Mouse (Mus musculus): ENCODE results near the gene Lhpp.

Lhpp gene

DNA sequence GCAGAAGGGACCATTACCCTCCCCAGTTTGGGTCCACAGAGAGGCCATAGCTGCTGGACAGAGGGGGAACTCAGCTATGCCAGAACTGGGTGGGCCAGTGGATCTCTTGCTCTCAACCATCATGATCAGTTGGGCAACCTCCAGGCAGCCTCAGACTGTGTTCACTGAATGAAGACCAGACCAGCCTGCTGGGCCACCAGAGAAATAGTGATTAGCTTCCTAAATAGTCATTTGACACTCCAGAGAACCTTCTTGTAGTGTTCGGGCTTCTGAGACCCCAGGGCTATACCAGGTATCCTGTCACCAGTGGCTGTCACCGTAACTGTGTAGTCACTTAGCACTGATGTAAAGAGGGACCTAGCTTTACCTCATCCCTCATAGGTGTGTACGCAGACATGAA, 71.9 kb downstream of the Lhpp start:
- DNase-seq (ENCODE audit: inconsistent ontology term): no peak

- no peak for DNase-seq (ENCODE audit: inconsistent ontology term)
Observed at GRCm38 (mm10) chr7:132682901-132683300, 72.5 kb downstream of the Lhpp start.

DNA sequence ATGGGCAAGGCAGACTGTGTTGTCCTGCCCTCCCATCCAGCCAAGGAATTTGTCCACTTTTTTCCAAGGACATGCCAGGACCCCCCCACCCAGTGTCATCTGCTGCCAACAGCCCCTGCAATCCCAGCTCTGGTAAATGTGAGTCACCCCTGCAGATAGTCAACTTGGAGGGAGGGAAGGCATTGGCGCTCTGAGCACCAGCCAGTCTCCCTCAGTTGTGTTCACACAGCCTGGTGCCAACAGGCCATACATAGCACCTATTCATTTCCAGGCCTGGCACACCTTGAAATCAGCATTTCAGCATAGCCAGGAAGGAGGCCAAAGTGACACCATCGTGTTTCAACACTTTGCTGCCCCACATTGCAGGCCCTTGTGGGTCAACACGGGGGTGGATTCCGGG, 73.5 kb downstream of the Lhpp start:
- DNase-seq (ENCODE audit: inconsistent ontology term): peak; percentile 59

GRCm38 (mm10) chr7:132686515-132686914, 76.1 kb downstream of the Lhpp start:
- no peak for DNase-seq (ENCODE audit: inconsistent ontology term)

DNA sequence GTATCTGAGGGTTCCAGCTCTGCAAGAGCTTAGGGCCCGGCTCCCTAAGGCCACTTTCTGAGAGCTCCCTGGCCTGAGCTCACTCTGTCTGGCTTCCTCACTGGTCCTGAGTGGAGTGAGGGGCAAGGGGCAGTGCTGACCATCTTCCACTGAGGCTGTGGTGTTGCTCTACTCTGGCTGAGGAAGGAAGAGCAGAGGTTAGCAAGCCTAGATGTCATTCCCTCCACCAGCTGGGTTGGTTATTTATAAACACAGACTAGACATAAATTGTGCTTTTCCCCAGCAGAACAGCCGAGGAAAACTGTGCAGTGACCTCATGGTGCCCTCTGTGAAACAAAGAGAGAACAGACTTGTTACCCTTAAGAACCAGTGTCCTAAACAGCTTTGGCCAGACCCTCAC, 77.5 kb downstream of the Lhpp start:
- DNase-seq (ENCODE audit: inconsistent ontology term): no peak

DNA sequence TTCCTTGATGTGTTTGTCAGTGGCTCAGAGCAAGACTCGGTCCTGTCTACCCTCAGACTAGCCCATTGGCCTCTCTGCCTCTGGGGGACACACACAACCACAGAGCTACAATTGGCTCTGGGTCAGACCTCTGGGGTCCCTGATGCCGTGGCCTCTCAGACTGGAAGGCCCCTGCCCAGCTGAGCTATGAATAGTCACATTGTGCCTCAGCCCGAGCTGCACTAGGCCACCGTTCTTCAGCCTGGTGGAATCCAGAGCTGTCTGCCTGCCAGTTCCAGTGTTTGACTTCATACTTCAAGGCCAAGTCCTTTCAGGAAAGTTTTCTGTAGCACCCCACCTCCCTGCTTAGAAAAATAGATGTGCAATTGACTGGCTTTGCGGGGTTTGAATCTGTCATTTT, 78.3 kb downstream of the Lhpp start:
- DNase-seq (ENCODE audit: inconsistent ontology term): peak; percentile 48

DNA sequence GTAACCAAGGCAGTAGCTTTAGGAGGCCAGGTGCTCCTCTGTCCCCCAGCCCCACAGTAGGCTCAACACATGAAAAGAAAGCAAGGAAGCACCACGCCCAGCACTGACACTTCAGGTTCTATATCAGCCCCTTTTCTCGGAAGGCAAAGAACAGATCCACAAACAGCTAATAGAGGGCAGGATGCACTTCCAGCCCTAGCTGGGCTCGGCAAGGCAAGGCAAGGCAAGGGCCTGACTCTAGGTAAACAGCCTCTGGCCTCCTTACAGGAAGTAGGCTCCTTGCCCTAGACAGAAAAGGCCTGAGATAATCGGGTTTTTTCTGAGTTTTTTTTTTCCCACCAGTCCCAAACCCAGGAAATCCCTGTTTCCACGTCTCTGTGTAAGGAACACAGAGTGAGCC, 79.3 kb downstream of the Lhpp start:
- DNase-seq (ENCODE audit: inconsistent ontology term): no peak

DNA sequence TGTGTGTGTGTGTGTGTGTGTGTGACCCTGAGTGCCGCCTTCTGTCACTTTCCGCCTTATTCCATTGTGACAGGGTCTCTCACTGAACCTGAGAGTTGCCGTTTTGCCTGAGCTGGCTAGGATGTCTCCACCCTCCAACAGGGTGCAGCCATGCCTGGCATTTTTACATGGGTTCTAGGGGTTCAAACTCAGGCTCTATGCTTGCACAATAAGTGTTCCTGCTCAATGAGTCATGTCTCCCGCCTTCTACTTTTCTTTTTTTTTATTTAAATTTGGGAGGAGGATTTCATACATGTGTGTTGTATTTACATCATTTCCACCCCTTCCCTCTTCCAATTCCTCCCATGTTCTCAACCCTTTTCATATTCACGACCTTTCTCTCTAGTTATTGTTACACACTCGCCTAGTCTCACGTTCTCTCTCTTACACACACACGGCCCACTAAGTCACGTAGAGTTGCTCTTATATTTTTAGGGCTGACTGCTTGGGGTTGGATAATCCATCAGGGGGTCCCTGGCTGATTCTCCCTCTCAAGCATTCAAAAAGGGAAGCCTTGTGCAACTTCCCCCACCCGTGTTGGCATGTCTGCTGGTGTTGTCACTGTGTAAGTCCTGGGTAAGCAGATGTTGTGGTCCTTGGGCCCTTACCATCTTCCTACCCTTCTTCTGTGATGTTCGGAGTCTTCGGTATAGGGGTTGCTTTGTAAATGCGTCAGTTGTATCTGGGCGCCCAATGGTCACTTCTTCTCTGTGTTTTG, 80.5 kb downstream of the Lhpp start:
- DNase-seq (ENCODE audit: inconsistent ontology term): no peak

- peak; percentile 48 for DNase-seq (ENCODE audit: inconsistent ontology term)
Observed at GRCm38 (mm10) chr7:132692719-132693118, 82.3 kb downstream of the Lhpp start.

- DNase-seq (ENCODE audit: inconsistent ontology term): no peak
Observed at GRCm38 (mm10) chr7:132693561-132693960, 83.1 kb downstream of the Lhpp start.

- no peak for DNase-seq (ENCODE audit: inconsistent ontology term)
Observed at GRCm38 (mm10) chr7:132697258-132697796, 86.9 kb downstream of the Lhpp start.

- no peak for DNase-seq (ENCODE audit: inconsistent ontology term)
Observed at GRCm38 (mm10) chr7:132698737-132699136, 88.3 kb downstream of the Lhpp start.

- DNase-seq (ENCODE audit: inconsistent ontology term): no peak
Observed at GRCm38 (mm10) chr7:132699165-132699564, 88.7 kb downstream of the Lhpp start.

DNA sequence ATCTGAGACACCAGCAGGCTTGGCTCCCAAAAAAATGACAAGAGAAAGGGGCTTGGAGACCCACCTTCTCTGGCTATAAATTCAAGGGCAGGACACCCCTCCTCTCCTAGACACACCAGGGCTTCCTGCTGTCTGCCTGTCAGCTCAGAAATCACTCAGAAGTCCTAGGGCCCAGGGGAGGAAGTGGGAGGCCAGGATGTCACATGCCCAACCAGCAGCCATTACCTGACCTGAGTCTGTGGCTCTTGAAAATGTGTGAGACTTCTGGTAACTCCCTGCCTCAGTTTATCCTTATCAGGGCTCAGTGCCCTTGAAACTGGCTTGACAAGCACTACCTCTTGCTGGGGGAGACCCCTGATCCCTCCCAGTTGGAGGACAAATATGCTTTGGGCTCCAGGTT, 89.2 kb downstream of the Lhpp start:
- no peak for DNase-seq (ENCODE audit: inconsistent ontology term)

GRCm38 (mm10) chr7:132700107-132700506, 89.7 kb downstream of the Lhpp start:
- no peak for DNase-seq (ENCODE audit: inconsistent ontology term)

- no peak for DNase-seq (ENCODE audit: inconsistent ontology term)
Observed at GRCm38 (mm10) chr7:132701412-132701811, 91.0 kb downstream of the Lhpp start.

DNA sequence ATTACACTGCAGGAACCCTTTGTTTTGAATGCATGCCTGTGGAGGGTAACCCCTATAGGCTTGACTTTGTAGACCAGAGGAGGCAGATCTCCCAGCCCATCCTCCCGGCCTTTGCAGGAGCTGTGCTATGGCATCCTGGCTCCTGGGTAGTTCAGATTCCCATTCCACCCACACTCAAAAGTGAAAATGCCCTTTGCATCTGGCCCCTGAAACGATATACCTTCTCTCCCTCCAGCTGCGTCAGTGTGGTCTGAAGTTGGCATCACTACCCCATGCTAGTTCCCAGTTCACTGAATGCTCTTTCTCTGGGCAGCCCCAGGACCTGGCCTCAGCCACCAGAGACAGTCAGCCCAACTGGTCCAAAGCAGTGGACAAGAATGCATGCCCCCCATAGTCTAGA, 91.6 kb downstream of the Lhpp start:
- no peak for DNase-seq (ENCODE audit: inconsistent ontology term)

DNA sequence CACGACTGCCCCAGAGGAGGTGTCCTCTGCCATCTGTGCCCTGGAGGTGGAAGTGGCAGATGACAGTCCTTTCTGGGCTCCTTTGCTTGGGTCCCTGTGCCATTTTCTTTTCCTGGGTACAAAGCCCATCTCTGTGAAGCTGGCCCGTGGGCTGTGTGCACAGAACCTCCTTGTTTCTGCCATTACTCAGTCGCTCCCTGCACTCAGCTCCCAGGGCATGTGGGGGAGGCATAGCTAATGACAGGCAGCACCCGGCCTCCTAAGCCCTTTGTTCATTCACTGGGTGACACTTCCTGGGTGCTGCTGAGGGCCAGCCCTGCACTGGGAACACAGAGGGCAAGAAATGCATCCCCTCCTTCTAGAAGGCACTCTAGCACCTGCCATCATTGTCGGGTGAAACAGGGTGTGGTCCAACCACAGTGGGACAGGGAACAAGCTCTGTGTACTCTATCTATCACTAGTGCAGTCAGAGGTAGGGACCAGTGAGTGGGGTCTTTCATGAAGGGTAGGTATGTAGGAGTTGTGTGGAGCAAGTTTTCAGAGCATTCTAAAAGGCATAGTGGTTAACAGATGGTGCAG, 92.1 kb downstream of the Lhpp start:
- DNase-seq (ENCODE audit: inconsistent ontology term): no peak

DNA sequence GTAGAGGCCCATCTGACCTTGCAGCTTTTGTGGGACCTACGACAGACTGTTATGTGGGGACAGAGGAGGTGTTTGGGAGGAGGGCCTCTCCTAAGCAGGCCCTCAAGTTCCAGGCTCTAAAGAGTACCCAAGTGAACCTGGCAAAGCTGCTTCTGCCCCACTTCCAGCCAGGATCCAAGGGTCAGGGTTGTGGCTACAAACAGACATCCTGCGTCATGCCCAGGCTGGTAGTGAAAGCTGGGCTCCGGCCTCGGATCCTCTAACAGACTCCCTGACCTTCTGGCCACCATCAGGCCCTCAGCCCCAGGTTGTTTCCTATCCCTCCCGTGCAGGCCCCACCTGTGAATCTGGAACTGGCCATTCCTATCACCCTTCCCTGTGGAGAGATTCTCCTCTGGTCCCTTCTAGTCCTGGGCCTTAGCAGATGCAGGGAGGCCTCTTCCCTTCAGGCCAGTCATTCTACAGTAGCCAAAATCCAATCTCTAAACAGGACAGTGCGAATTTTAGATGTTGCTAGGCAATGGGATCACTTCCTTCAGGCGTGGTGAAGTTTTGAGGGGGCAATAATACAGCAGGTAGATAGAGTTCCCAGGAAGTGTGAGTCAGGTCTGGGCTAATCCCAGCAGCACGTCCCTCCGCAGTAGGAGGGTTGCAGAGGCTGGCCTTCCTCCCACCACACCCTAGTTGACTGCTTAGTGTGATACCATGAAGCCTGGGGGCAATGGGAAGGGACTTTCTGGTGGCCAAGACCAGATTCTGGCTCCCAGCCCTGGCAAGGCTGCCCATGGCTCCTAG, 93.3 kb downstream of the Lhpp start:
- no peak for DNase-seq (ENCODE audit: inconsistent ontology term)

DNA sequence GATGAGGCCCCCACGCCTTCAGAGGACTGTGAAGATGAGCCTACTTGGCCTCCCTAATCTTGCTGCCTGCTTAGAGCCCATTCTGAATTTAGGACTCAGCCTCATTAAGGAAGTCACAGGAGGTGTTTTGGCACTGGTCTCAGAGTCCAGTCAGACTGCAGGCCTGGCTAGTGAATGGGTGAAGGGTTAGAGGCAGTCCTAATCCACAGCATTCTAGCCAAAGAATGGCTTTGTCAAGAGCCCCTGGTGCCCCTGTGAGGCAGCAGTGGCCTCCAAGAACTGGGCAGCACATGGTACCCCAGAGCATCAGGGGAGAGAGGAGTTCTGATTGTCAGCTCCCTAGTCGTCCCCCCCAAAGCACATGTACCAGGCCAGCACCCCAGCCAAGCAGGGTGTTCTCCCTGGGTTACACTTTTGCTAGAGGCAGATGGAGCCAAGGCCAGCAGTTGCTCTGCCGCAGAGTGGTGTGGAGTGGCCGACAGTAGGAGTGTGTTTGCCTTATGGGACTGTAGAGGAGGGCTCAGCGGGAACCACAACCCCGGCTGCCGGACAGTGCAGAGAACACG, 94.0 kb downstream of the Lhpp start:
- peak; percentile 46 for DNase-seq (ENCODE audit: inconsistent ontology term)

- no peak for DNase-seq (ENCODE audit: inconsistent ontology term)
Observed at GRCm38 (mm10) chr7:132705130-132705529, 94.7 kb downstream of the Lhpp start.

DNA sequence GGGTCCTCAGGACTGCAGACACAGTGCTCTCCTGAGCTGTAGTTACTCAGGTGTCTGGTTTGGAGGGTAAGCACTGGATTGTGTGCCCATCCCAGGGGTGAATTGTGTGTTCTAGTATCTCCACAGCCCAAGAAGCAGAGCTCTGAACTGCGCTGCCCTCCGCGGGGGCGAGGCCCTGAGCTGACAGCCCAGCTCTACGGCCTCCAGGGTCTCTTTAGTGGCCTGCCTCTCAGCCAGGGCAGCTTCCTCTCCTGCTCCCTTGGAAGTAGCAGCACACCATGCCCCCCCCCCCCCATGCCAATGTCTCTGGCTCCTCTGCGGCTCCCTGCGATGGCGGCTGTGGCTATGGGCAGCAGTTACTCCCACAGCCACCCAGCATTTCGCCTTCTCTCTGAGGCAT, 101.1 kb downstream of the Lhpp start:
- no peak for DNase-seq (ENCODE audit: inconsistent ontology term)
